Mouse (Mus musculus): ENCODE data around the gene Bcan. TPM values are rescaled to one million over a fixed set of nuclear protein-coding genes. Genes with fewer than 3 reads are reported as not detected.

The Bcan gene
- polyA plus RNA-seq, 1 experiment from 2014 or later, result not detected

GRCm38 (mm10) chr3:87988068-87988467 is 12.0 kb downstream of the Bcan start:
- DNase-seq, result no peak
- Histone ChIP-seq H3K4me1 (ENCODE audit: insufficient read depth) (peaks cover 18% of the 10 kb centered on the region), H3K4me2 (ENCODE audit: low read depth, low read length) (peak overlapping the region; percentile 68), H3K27ac (ENCODE audit: low read depth) (no peak overlapping the region), H3K36me3 (replicated peaks; ENCODE audit: insufficient read depth, low read length) (no peaks in the 10 kb centered on the region), H3K27me3 (ENCODE audit: insufficient read depth, low read length) (peaks cover 29% of the 10 kb centered on the region), H3K9ac (replicated peaks) (no peak overlapping the region), H3K9me3 (ENCODE audit: low read length) (no peaks in the 10 kb centered on the region), H3K4me3 (ENCODE audit: low read depth, low read length) (peak overlapping the region; percentile 21; the same call in 1 of the 2 replicates)
- TF ChIP-seq CTCF (IDR thresholded peaks at IDR 0.05; ENCODE audit: low read depth) (no peak; the same call in 1 of the 2 replicates), EP300 (IDR thresholded peaks at IDR 0.05; ENCODE audit: low read depth) (no peak)
- no peak for ATAC-seq
- WGBS (ENCODE audit: insufficient replicate concordance), result 4% methylated on average over 15 of the region's 15 CpGs

GRCm38 (mm10) chr3:87987633-87988032 is 12.4 kb downstream of the Bcan start:
- DNase-seq (peak; percentile 35), ATAC-seq (no peak)
- Histone ChIP-seq H3K36me3 (replicated peaks; ENCODE audit: insufficient read depth, low read length) (no peaks in the 10 kb centered on the region), H3K27me3 (ENCODE audit: insufficient read depth, low read length) (peaks cover 27% of the 10 kb centered on the region), H3K4me1 (ENCODE audit: insufficient read depth) (peaks cover 22% of the 10 kb centered on the region), H3K4me3 (ENCODE audit: low read depth, low read length) (peak overlapping the region; percentile 21), H3K4me2 (ENCODE audit: low read depth, low read length) (peak overlapping the region; percentile 68), H3K9me3 (ENCODE audit: low read length) (no peaks in the 10 kb centered on the region), H3K9ac (replicated peaks) (no peak overlapping the region), H3K27ac (ENCODE audit: low read depth) (no peak overlapping the region)
- TF ChIP-seq EP300 (IDR thresholded peaks at IDR 0.05; ENCODE audit: low read depth) (no peak), CTCF (IDR thresholded peaks at IDR 0.05; ENCODE audit: low read depth) (no peak; the same call in 1 of the 2 replicates)
- under 1% methylated on average over 15 of the region's 15 CpGs for WGBS (ENCODE audit: insufficient replicate concordance)

DNA sequence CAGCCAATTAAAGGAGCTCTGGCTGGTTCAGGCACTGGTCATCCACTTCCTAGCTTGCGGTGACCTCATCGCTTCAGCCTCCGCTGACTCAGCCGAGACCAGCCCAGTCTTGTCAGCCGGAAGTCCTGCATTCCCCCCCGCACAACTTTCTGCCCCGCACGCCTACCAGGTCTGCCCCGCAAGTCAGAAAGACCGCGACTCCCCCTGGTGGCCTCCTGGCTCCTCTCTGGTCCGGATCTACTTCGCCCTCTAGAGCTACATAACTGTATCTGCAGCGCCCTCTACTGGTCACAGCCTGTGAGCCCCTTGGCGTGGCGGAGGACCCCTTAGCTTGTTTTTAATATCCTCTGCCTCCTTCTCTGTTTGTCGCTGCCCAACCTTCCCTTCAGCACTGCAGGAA is 13.2 kb downstream of the Bcan start:
- H3K27me3 ChIP-seq (ENCODE audit: insufficient read depth, low read length), result peaks cover 20% of the 10 kb centered on the region
- WGBS (ENCODE audit: insufficient replicate concordance), result under 1% methylated on average over 17 of the region's 17 CpGs
- no peaks in the 10 kb centered on the region for H3K9me3 ChIP-seq (ENCODE audit: low read length)
- TF ChIP-seq CTCF (IDR thresholded peaks at IDR 0.05; ENCODE audit: low read depth), result peak; percentile 99
- TF ChIP-seq EP300 (IDR thresholded peaks at IDR 0.05; ENCODE audit: low read depth), result no peak
- peak overlapping the region; percentile 21 for H3K4me3 ChIP-seq (ENCODE audit: low read depth, low read length)
- H3K9ac ChIP-seq (replicated peaks), result no peak overlapping the region
- H3K36me3 ChIP-seq (replicated peaks; ENCODE audit: insufficient read depth, low read length), result no peaks in the 10 kb centered on the region
- DNase-seq (peak; percentile 96), ATAC-seq (peak; percentile 80)
- peaks cover 28% of the 10 kb centered on the region for H3K4me1 ChIP-seq (ENCODE audit: insufficient read depth)
- peak overlapping the region; percentile 68 for H3K4me2 ChIP-seq (ENCODE audit: low read depth, low read length)
- H3K27ac ChIP-seq (ENCODE audit: low read depth), result no peak overlapping the region

DNA sequence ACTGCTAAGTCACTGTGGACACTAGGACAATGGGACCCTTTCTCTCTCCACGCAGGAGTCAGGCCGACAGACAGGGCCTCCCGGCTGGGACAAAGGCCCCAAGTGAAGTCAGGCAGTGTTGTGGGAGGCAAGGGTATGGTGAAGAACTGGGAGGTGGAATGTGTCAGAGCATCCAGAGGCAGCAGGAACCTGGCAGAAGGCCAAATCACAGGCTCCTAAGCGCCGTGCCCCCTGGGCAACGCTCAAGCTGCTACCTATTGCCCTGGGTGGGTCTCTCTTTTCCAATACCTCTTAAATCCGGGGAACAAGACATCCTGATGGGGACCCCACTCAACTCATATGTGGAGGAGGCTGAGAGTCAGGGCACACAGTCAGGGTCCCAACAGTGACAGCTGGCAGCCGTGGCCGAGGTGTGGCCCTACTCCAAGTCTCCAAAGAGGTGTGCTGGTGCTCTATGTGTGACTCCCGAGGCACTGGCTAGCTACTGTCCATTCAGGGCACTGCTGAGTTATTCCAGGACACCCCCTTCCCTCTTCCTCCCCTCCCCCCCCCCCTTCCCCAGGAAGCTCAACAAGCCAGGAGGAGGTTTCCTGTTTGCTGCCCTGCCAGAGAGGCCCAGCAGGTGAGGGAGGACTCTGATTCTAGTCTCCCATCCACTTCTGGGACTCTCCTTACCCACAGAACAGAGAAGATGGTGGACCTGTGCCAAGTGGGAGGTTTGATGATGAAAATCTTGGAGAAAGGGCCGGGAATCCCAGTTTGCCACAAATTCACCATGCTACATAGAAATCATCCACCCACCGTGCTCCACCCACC is 14.3 kb downstream of the Bcan start:
- Histone ChIP-seq H3K36me3 (replicated peaks; ENCODE audit: insufficient read depth, low read length) (no peaks in the 10 kb centered on the region), H3K27ac (ENCODE audit: low read depth) (no peak overlapping the region), H3K4me3 (ENCODE audit: low read depth, low read length) (no peak overlapping the region), H3K9ac (replicated peaks) (no peak overlapping the region), H3K27me3 (ENCODE audit: insufficient read depth, low read length) (peaks cover 20% of the 10 kb centered on the region), H3K4me1 (ENCODE audit: insufficient read depth) (peaks cover 32% of the 10 kb centered on the region), H3K4me2 (ENCODE audit: low read depth, low read length) (no peak overlapping the region), H3K9me3 (ENCODE audit: low read length) (no peaks in the 10 kb centered on the region)
- TF ChIP-seq CTCF (IDR thresholded peaks at IDR 0.05; ENCODE audit: low read depth) (no peak), EP300 (IDR thresholded peaks at IDR 0.05; ENCODE audit: low read depth) (no peak)
- WGBS (ENCODE audit: insufficient replicate concordance), result 56% methylated on average over 12 of the region's 12 CpGs
- DNase-seq, result no peak
- ATAC-seq, result no peak

DNA sequence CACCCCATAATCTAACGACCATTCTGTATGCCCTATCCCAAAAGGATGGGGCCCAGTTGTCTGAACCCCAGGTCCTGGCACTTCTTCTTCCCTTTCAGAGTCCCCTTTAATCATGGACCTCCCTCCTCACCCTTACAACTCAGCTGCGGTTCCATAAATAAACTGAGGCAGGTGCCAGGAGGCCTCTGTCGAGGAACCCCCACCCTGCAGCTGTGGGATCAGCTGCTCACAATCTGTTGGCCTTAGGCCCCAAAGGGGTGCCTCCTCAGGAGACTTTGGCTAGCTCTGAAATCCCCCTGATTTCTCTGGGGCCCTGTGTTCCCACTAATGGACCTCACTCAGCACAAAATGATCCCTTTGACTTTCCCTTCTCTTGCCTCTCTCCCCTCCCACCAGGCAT is 15.9 kb downstream of the Bcan start:
- Histone ChIP-seq H3K27me3 (ENCODE audit: insufficient read depth, low read length) (peaks cover 20% of the 10 kb centered on the region), H3K4me1 (ENCODE audit: insufficient read depth) (peaks cover 32% of the 10 kb centered on the region), H3K36me3 (replicated peaks; ENCODE audit: insufficient read depth, low read length) (no peaks in the 10 kb centered on the region), H3K9ac (replicated peaks) (no peak overlapping the region), H3K27ac (ENCODE audit: low read depth) (0 out of 2 replicates have a peak overlapping the region, but pooled peaks have one; percentile 2), H3K4me2 (ENCODE audit: low read depth, low read length) (no peak overlapping the region), H3K4me3 (ENCODE audit: low read depth, low read length) (no peak overlapping the region), H3K9me3 (ENCODE audit: low read length) (no peaks in the 10 kb centered on the region)
- ATAC-seq, result no peak
- TF ChIP-seq EP300 (IDR thresholded peaks at IDR 0.05; ENCODE audit: low read depth) (no peak), CTCF (IDR thresholded peaks at IDR 0.05; ENCODE audit: low read depth) (no peak)
- WGBS (ENCODE audit: insufficient replicate concordance), result 37% methylated on average over 3 of the region's 3 CpGs
- DNase-seq, result no peak

- no peak for DNase-seq
- 0 out of 2 replicates have a peak overlapping the region, but pooled peaks have one; percentile 34 for H3K27ac ChIP-seq (ENCODE audit: low read depth)
- no peaks in the 10 kb centered on the region for H3K9me3 ChIP-seq (ENCODE audit: low read length)
- peaks cover 32% of the 10 kb centered on the region for H3K4me1 ChIP-seq (ENCODE audit: insufficient read depth)
- no peak overlapping the region for H3K9ac ChIP-seq (replicated peaks)
- no peak for TF ChIP-seq CTCF (IDR thresholded peaks at IDR 0.05; ENCODE audit: low read depth)
- TF ChIP-seq EP300 (IDR thresholded peaks at IDR 0.05; ENCODE audit: low read depth), result no peak
- H3K4me3 ChIP-seq (ENCODE audit: low read depth, low read length), result no peak overlapping the region
- WGBS (ENCODE audit: insufficient replicate concordance), result 48% methylated on average over 6 of the region's 6 CpGs
- no peak for ATAC-seq
- no peaks in the 10 kb centered on the region for H3K36me3 ChIP-seq (replicated peaks; ENCODE audit: insufficient read depth, low read length)
- H3K27me3 ChIP-seq (ENCODE audit: insufficient read depth, low read length), result peaks cover 20% of the 10 kb centered on the region
- peak overlapping the region; percentile 57 for H3K4me2 ChIP-seq (ENCODE audit: low read depth, low read length)
Measured at GRCm38 (mm10) chr3:87983627-87984026, 16.4 kb downstream of the Bcan start.

All from liver, postnatal 0 days (tissue).